Mouse (Mus musculus): Measurements from ENCODE around the gene Mapk14. TPM values are rescaled to one million over a fixed set of nuclear protein-coding genes. Genes with fewer than 3 reads are reported as not detected.

Mapk14 gene
- polyA plus RNA-seq, 1 experiment from 2014 or later: 23.2 TPM

- Histone ChIP-seq H3K9ac (ENCODE audit: low read depth, low read length) (no peak overlapping the region), H3K27me3 (ENCODE audit: control insufficient read depth, insufficient read depth, low read depth, low read length) (no peaks in the 10 kb centered on the region), H3K4me3 (ENCODE audit: low read depth, low read length) (no peak overlapping the region), H3K27ac (ENCODE audit: low read length) (no peak overlapping the region), H3K9me3 (replicated peaks; ENCODE audit: control insufficient read depth, low read length, poor library complexity, severe bottlenecking) (no peaks in the 10 kb centered on the region), H3K4me2 (ENCODE audit: low read length) (no peak overlapping the region), H3K4me1 (ENCODE audit: control insufficient read depth, insufficient read depth, low read length) (no peaks in the 10 kb centered on the region), H3K36me3 (ENCODE audit: control insufficient read depth, insufficient read depth, low read length) (no peaks in the 10 kb centered on the region)
- WGBS: 86% methylated on average over 16 of the region's 16 CpGs
- no peak for ATAC-seq
These were observed 86.3 kb downstream of the Mapk14 start for GRCm38 (mm10) chr17:28777231-28778005.

- Histone ChIP-seq H3K4me2 (ENCODE audit: low read length) (no peak overlapping the region), H3K36me3 (ENCODE audit: control insufficient read depth, insufficient read depth, low read length) (no peaks in the 10 kb centered on the region), H3K4me1 (ENCODE audit: control insufficient read depth, insufficient read depth, low read length) (no peaks in the 10 kb centered on the region), H3K27me3 (ENCODE audit: control insufficient read depth, insufficient read depth, low read depth, low read length) (no peaks in the 10 kb centered on the region), H3K27ac (ENCODE audit: low read length) (no peak overlapping the region), H3K4me3 (ENCODE audit: low read depth, low read length) (no peak overlapping the region), H3K9me3 (replicated peaks; ENCODE audit: control insufficient read depth, low read length, poor library complexity, severe bottlenecking) (no peaks in the 10 kb centered on the region), H3K9ac (ENCODE audit: low read depth, low read length) (no peak overlapping the region)
- no peak for ATAC-seq
- WGBS: 98% methylated on average over 3 of the region's 3 CpGs
These were observed 88.6 kb downstream of the Mapk14 start for GRCm38 (mm10) chr17:28779735-28780134.

- Histone ChIP-seq H3K4me2 (ENCODE audit: low read length) (no peak overlapping the region), H3K27me3 (ENCODE audit: control insufficient read depth, insufficient read depth, low read depth, low read length) (no peaks in the 10 kb centered on the region), H3K4me1 (ENCODE audit: control insufficient read depth, insufficient read depth, low read length) (no peaks in the 10 kb centered on the region), H3K9ac (ENCODE audit: low read depth, low read length) (no peak overlapping the region), H3K36me3 (ENCODE audit: control insufficient read depth, insufficient read depth, low read length) (no peaks in the 10 kb centered on the region), H3K9me3 (replicated peaks; ENCODE audit: control insufficient read depth, low read length, poor library complexity, severe bottlenecking) (no peaks in the 10 kb centered on the region), H3K4me3 (ENCODE audit: low read depth, low read length) (no peak overlapping the region), H3K27ac (ENCODE audit: low read length) (no peak overlapping the region)
- ATAC-seq: no peak
- WGBS: 79% methylated on average over 3 of the region's 3 CpGs
These were observed 89.7 kb downstream of the Mapk14 start for GRCm38 (mm10) chr17:28780836-28781235.

GRCm38 (mm10) chr17:28781290-28782045 lies 90.3 kb downstream of the Mapk14 start:
- H3K36me3 ChIP-seq (ENCODE audit: control insufficient read depth, insufficient read depth, low read length): no peaks in the 10 kb centered on the region
- H3K4me2 ChIP-seq (ENCODE audit: low read length): no peak overlapping the region
- peak overlapping the region; percentile 14; the same call in 1 of the 2 replicates for H3K9ac ChIP-seq (ENCODE audit: low read depth, low read length)
- no peak overlapping the region for H3K27ac ChIP-seq (ENCODE audit: low read length)
- no peak for ATAC-seq
- H3K4me3 ChIP-seq (ENCODE audit: low read depth, low read length): no peak overlapping the region
- H3K9me3 ChIP-seq (replicated peaks; ENCODE audit: control insufficient read depth, low read length, poor library complexity, severe bottlenecking): no peaks in the 10 kb centered on the region
- no peaks in the 10 kb centered on the region for H3K4me1 ChIP-seq (ENCODE audit: control insufficient read depth, insufficient read depth, low read length)
- H3K27me3 ChIP-seq (ENCODE audit: control insufficient read depth, insufficient read depth, low read depth, low read length): no peaks in the 10 kb centered on the region
- 47% methylated on average over 9 of the region's 9 CpGs for WGBS

GRCm38 (mm10) chr17:28785036-28785435 lies 93.9 kb downstream of the Mapk14 start:
- WGBS: 89% methylated on average over 3 of the region's 3 CpGs
- H3K27me3 ChIP-seq (ENCODE audit: control insufficient read depth, insufficient read depth, low read depth, low read length): no peaks in the 10 kb centered on the region
- ATAC-seq: no peak

GRCm38 (mm10) chr17:28787507-28787906 lies 96.4 kb downstream of the Mapk14 start:
- Histone ChIP-seq H3K4me2 (ENCODE audit: low read length) (no peak overlapping the region), H3K27me3 (ENCODE audit: control insufficient read depth, insufficient read depth, low read depth, low read length) (no peaks in the 10 kb centered on the region), H3K4me3 (ENCODE audit: low read depth, low read length) (no peak overlapping the region), H3K9ac (ENCODE audit: low read depth, low read length) (no peak overlapping the region), H3K9me3 (replicated peaks; ENCODE audit: control insufficient read depth, low read length, poor library complexity, severe bottlenecking) (no peaks in the 10 kb centered on the region), H3K36me3 (ENCODE audit: control insufficient read depth, insufficient read depth, low read length) (no peaks in the 10 kb centered on the region), H3K27ac (ENCODE audit: low read length) (no peak overlapping the region), H3K4me1 (ENCODE audit: control insufficient read depth, insufficient read depth, low read length) (no peaks in the 10 kb centered on the region)
- 95% methylated on average over 12 of the region's 12 CpGs for WGBS
- ATAC-seq: no peak

More at GRCm38 (mm10) chr17:28785036-28785435, 93.9 kb downstream of the Mapk14 start:
- Histone ChIP-seq H3K4me2 (ENCODE audit: low read length) (no peak overlapping the region), H3K36me3 (ENCODE audit: control insufficient read depth, insufficient read depth, low read length) (no peaks in the 10 kb centered on the region), H3K9ac (ENCODE audit: low read depth, low read length) (no peak overlapping the region), H3K4me1 (ENCODE audit: control insufficient read depth, insufficient read depth, low read length) (no peaks in the 10 kb centered on the region), H3K27ac (ENCODE audit: low read length) (no peak overlapping the region), H3K9me3 (replicated peaks; ENCODE audit: control insufficient read depth, low read length, poor library complexity, severe bottlenecking) (no peaks in the 10 kb centered on the region), H3K4me3 (ENCODE audit: low read depth, low read length) (no peak overlapping the region)

- H3K9me3 ChIP-seq (replicated peaks; ENCODE audit: control insufficient read depth, low read length, poor library complexity, severe bottlenecking): no peaks in the 10 kb centered on the region
- no peaks in the 10 kb centered on the region for H3K36me3 ChIP-seq (ENCODE audit: control insufficient read depth, insufficient read depth, low read length)
- WGBS: 92% methylated on average over 4 of the region's 4 CpGs
- no peak overlapping the region for H3K27ac ChIP-seq (ENCODE audit: low read length)
- no peak overlapping the region for H3K4me2 ChIP-seq (ENCODE audit: low read length)
- H3K4me1 ChIP-seq (ENCODE audit: control insufficient read depth, insufficient read depth, low read length): peaks cover 15% of the 10 kb centered on the region
- no peaks in the 10 kb centered on the region for H3K27me3 ChIP-seq (ENCODE audit: control insufficient read depth, insufficient read depth, low read depth, low read length)
- no peak overlapping the region for H3K4me3 ChIP-seq (ENCODE audit: low read depth, low read length)
- ATAC-seq: no peak
- no peak overlapping the region for H3K9ac ChIP-seq (ENCODE audit: low read depth, low read length)
These were observed 105.9 kb downstream of the Mapk14 start for GRCm38 (mm10) chr17:28797031-28797430.

Measured in midbrain, embryonic 16.5 days (tissue).